Mouse (Mus musculus) kidney, adult 2 months (tissue): Measurements from ENCODE around the gene Ccdc126.

ENCODE experiments used
- CTCF ChIP-seq: fragments of 200-500 bp; conservative IDR thresholded peaks from 2 replicates; pipeline ENCODE4 v1.5.1; 2011; ENCODE audit warnings: low read depth, mild to moderate bottlenecking, control low read depth, low read length, moderate library complexity, mixed read lengths; ENCODE audit not compliant: insufficient read depth, insufficient read length
- POLR2A ChIP-seq: fragments of 200-500 bp; IDR thresholded peaks from one replicate; pipeline ENCODE4 v1.6.1; 2011; ENCODE audit warnings: low read depth, low read length, control low read depth

GRCm38 (mm10) chr6:49331369-49332059 lies 12.4 kb downstream of the Ccdc126 start:
- TF ChIP-seq CTCF = no peak
- no peak for TF ChIP-seq POLR2A
